Mouse (Mus musculus) stomach, embryonic 16.5 days (tissue): Measurements from ENCODE around the gene Tmem115. TPM values are rescaled to one million over a fixed set of nuclear protein-coding genes. Genes with fewer than 3 reads are reported as not detected.
A peak's percentile ranks its signal among the peaks of the same experiment; 100 is the strongest.

Experiments
- ATAC-seq: fragments of 200-750 bp; cut with Nextera tagmentation; 2 replicates; pipeline ENCODE4 v1.8.0; 2017; ENCODE audit warnings: moderate number of reproducible peaks, moderate TSS enrichment; ENCODE audit not compliant: insufficient read depth, low FRiP score
- H3K27ac ChIP-seq: fragments of 300-500 bp; sonication (generic); 2 replicates; pipeline ENCODE4 v1.5.1; 2014; ENCODE audit warnings: low read length
- H3K27me3 ChIP-seq: fragments of 300-500 bp; sonication (generic); 2 replicates; pipeline ENCODE4 v1.6.1; 2014; ENCODE audit warnings: low read length, control low read depth, mixed read lengths; ENCODE audit not compliant: control insufficient read depth, insufficient read depth
- H3K36me3 ChIP-seq: fragments of 300-500 bp; sonication (generic); 2 replicates; pipeline ENCODE4 v1.6.1; 2014; ENCODE audit warnings: low read length; ENCODE audit not compliant: control insufficient read depth, insufficient read depth
- H3K4me1 ChIP-seq: fragments of 300-500 bp; sonication (generic); 2 replicates; pipeline ENCODE4 v1.6.1; 2014; ENCODE audit warnings: low read length, control low read depth, mixed read lengths; ENCODE audit not compliant: control insufficient read depth, insufficient read depth
- H3K4me2 ChIP-seq: fragments of 300-500 bp; sonication (generic); 2 replicates; pipeline ENCODE4 v1.6.1; 2014; ENCODE audit warnings: low read depth, low read length, mixed read lengths
- H3K4me3 ChIP-seq: fragments of 300-500 bp; sonication (generic); replicated peaks from 2 replicates; pipeline ENCODE4 v1.5.1; 2014; ENCODE audit warnings: mild to moderate bottlenecking, low read length
- H3K9ac ChIP-seq: fragments of 300-500 bp; sonication (generic); 2 replicates; pipeline ENCODE4 v1.6.1; 2014; ENCODE audit warnings: low read length
- H3K9me3 ChIP-seq: fragments of 300-500 bp; sonication (generic); replicated peaks from 2 replicates; pipeline ENCODE4 v1.6.1; 2016; ENCODE audit warnings: low read length, control low read depth; ENCODE audit not compliant: control insufficient read depth
- WGBS: fragments of 180-500 bp; shearing (Covaris S2); extraction: QIAGEN DNeasy Blood & Tissue Kit; methylation state at CpG from one replicate; pipeline ENCODE4 v1.1.7; 2014; 5-methylcytosine and 5-hydroxymethylcytosine counted together
- polyA plus RNA-seq: library from polyadenylated mRNA; unstranded; fragments of >200 nt; fragmentation: Nextera tagmentation; extraction: Ambion mirVana; gene quantifications from 2 replicates; pipeline ENCODE4 v1.2.1, GENCODE M21; 2015

The Tmem115 gene
- polyA plus RNA-seq, 1 experiment from 2014 or later = 40.2 TPM

DNA sequence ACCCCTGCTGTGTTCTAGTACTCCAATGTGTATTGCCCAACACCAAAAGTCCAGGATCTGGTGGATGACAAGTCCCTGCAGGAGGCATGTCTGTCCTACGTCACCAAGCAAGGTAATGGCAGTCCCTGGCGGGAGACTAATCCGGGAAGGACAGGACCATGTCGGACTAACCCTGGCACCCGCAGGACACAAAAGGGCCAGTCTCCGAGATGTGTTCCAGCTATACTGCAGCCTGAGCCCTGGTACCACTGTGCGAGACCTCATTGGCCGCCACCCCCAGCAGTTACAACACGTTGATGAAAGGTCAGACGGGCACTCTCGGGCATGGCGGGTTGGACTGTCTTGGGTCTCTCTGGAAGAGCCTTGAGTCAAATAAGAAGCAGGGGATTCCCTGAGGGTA, 11.0 kb downstream of the Tmem115 start:
- WGBS = 90% methylated on average over 12 of the region's 12 CpGs
- Histone ChIP-seq H3K27ac (no peak overlapping the region), H3K4me2 (no peak overlapping the region), H3K27me3 (no peaks in the 10 kb centered on the region), H3K4me3 (no peak overlapping the region), H3K4me1 (peaks cover 26% of the 10 kb centered on the region), H3K9me3 (no peaks in the 10 kb centered on the region), H3K9ac (no peak overlapping the region), H3K36me3 (0 out of 2 replicates have a peak, but pooled peaks cover 11% of the 10 kb centered on the region)
- ATAC-seq = no peak

DNA sequence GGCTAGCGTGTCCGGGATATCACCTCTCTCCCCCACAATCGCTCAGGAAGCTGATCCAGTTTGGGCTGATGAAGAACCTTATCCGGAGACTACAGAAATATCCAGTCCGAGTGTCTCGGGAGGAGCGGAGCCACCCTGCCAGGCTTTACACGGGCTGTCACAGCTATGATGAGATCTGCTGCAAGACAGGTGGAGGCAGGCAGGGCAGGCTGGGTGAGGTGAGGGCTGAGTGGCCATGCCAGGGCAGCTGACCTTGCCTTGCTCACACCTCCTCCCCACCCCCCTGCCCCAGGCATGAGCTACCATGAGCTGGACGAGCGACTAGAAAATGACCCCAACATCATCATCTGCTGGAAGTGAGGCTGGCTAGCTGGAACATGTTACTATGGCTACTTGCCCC, 11.5 kb downstream of the Tmem115 start:
- H3K9ac ChIP-seq = no peak overlapping the region
- no peak for ATAC-seq
- 88% methylated on average over 10 of the region's 10 CpGs for WGBS
- H3K4me2 ChIP-seq = no peak overlapping the region
- no peaks in the 10 kb centered on the region for H3K27me3 ChIP-seq
- H3K36me3 ChIP-seq = 0 out of 2 replicates have a peak, but pooled peaks cover 11% of the 10 kb centered on the region
- H3K4me3 ChIP-seq = no peak overlapping the region
- no peak overlapping the region for H3K27ac ChIP-seq
- no peaks in the 10 kb centered on the region for H3K9me3 ChIP-seq
- peaks cover 26% of the 10 kb centered on the region for H3K4me1 ChIP-seq

DNA sequence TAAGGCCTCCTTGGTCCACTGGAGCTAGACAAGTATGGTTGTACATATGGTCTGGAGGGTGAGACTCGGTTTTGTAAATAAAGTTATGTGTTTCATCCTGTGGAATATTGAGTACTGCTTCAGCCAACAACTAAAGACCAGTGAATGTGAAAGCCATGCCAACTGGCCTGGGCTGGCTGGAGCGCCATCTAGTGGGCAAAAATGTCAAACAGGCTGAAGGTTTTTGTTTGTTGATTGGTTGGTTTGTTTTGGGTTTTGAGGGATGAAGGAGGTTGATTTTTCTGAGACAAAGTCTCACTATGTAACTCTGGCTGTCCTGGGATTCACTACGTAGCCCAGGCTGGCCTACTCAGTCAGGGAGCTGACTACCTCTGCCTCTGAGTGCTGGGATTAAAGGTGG, 11.9 kb downstream of the Tmem115 start:
- H3K36me3 ChIP-seq = 0 out of 2 replicates have a peak, but pooled peaks cover 11% of the 10 kb centered on the region
- no peaks in the 10 kb centered on the region for H3K27me3 ChIP-seq
- ATAC-seq = no peak
- no peaks in the 10 kb centered on the region for H3K9me3 ChIP-seq
- 9% methylated on average over 3 of the region's 3 CpGs for WGBS
- H3K4me1 ChIP-seq = peaks cover 26% of the 10 kb centered on the region
- no peak overlapping the region for H3K4me2 ChIP-seq
- no peak overlapping the region for H3K4me3 ChIP-seq
- H3K27ac ChIP-seq = no peak overlapping the region
- no peak overlapping the region for H3K9ac ChIP-seq

DNA sequence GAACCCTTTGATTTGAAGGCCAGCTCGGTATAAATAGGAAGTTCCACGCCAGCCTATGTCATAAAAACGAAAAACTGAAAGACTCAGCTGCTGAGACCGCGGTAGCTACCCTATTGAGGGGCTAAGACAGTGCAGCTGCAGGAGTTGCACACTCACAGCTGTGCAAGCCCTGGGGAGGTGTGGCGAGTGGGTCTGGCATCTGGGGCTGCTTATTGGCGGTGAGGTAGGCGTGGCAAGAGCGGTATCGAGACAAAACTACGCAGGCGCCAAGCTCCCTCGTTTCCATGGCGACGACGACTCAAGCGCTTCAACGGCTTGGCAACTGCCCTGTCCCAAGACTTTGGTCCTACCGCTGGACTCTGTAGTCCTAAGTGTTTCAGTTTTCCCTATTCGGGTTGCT, 13.3 kb downstream of the Tmem115 start, which contains the start of gene Zmynd10:
TSS of gene Zmynd10 (plus strand) at position 273 of the 400 bp plus-strand sequence.
- peak; percentile 30; the same call in 1 of the 2 replicates for ATAC-seq
- Histone ChIP-seq H3K4me2 (peak within 1 kb of the TSS; percentile 42), H3K4me3 (peak within 1 kb of the TSS; percentile 16), H3K9ac (peak within 1 kb of the TSS; percentile 44), H3K36me3 (0 out of 2 replicates have a peak, but pooled peaks cover 11% of the 10 kb centered on the region), H3K9me3 (no peaks in the 10 kb centered on the region), H3K27me3 (no peaks in the 10 kb centered on the region), H3K27ac (0 out of 2 replicates have a peak within 1 kb of the TSS, but pooled peaks have one; percentile 23), H3K4me1 (peaks cover 31% of the 10 kb centered on the region)
- 2% methylated on average over 20 of the region's 20 CpGs for WGBS

DNA sequence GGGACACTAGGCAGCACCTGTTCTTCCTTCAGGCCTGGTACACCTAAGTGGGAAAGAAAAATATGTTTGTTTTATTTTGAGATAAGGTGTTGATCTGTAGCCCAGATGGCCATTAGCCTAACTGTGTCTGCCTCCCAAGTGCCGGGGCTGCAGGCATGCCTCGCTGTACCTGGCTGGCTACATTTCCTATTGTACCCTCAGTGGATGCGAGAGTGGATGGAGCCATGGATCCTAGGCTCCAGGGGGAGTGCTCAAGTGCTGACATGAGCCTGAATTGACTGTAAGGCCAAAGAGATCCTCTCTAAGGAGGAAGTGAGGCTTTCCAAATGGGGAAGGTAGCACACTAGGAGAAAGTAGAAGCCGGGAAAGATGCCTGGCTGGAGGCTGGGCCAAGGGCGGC, 14.2 kb downstream of the Tmem115 start:
- H3K9me3 ChIP-seq = no peaks in the 10 kb centered on the region
- ATAC-seq = no peak
- no peak overlapping the region for H3K4me3 ChIP-seq
- WGBS = 77% methylated on average over 5 of the region's 5 CpGs
- 0 out of 2 replicates have a peak, but pooled peaks cover 11% of the 10 kb centered on the region for H3K36me3 ChIP-seq
- peaks cover 36% of the 10 kb centered on the region for H3K4me1 ChIP-seq
- H3K27ac ChIP-seq = no peak overlapping the region
- H3K9ac ChIP-seq = no peak overlapping the region
- no peaks in the 10 kb centered on the region for H3K27me3 ChIP-seq
- no peak overlapping the region for H3K4me2 ChIP-seq

DNA sequence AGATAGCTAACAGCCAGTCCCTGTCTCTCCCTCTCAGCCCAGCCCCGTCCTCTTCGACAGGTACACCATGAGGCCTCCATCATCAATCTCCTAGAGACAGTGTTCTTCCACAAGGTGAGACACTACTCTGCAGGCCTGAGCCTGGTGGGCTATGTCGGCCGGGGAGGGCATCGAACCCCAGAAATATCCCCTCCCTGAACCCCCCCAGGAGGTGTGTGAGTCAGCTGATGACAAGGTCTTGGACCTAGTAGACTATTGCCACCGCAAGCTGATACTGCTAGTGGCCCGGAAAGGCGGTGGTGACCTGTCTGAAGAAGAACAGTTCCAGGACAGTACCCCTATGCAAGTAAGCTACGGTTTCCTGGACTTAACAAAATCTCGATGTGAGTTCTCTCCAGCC, 15.1 kb downstream of the Tmem115 start:
- no peak overlapping the region for H3K4me3 ChIP-seq
- peaks cover 41% of the 10 kb centered on the region for H3K4me1 ChIP-seq
- no peak overlapping the region for H3K9ac ChIP-seq
- WGBS = 87% methylated on average over 10 of the region's 10 CpGs
- no peaks in the 10 kb centered on the region for H3K9me3 ChIP-seq
- no peak overlapping the region for H3K27ac ChIP-seq
- ATAC-seq = no peak
- 0 out of 2 replicates have a peak, but pooled peaks cover 11% of the 10 kb centered on the region for H3K36me3 ChIP-seq
- H3K4me2 ChIP-seq = no peak overlapping the region
- H3K27me3 ChIP-seq = no peaks in the 10 kb centered on the region

DNA sequence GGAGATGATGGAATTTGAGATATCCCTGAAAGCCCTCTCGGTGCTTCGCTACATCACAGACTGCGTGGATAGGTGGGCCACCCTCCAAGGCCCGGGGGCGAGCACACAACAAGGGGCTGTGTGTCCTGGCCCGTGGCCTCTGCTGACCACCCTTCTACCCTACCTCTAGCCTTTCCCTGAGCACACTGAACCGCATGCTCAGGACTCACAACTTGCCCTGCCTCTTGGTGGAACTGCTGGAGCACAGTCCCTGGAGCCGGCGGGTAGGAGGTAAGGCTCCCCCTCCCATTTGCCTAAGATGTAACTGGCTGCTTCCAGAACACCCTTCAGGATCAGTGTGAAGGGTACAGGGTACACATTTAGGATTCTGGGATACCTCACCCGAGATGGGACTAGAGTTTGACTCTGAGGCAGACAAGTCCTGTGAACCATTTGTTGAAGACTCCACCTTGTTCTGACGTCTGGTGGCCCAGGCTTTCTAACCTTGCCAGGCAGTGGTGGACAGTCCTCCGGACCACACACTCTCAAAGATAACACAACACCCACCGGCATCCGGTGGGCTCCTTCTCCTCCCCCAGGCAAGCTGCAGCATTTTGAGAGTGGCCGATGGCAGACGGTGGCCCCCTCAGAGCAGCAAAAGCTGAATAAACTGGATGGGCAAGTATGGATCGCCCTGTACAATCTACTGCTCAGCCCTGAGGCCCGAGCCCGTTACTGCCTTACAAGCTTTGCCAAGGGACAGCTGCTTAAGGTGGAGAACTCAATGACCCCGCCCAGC, 15.7 kb downstream of the Tmem115 start:
- 0 out of 2 replicates have a peak, but pooled peaks cover 4% of the 10 kb centered on the region for H3K36me3 ChIP-seq
- no peak for ATAC-seq
- H3K4me3 ChIP-seq = no peak overlapping the region
- no peaks in the 10 kb centered on the region for H3K27me3 ChIP-seq
- WGBS = 79% methylated on average over 20 of the region's 20 CpGs
- no peak overlapping the region for H3K27ac ChIP-seq
- no peak overlapping the region for H3K4me2 ChIP-seq
- no peaks in the 10 kb centered on the region for H3K9me3 ChIP-seq
- no peak overlapping the region for H3K9ac ChIP-seq
- H3K4me1 ChIP-seq = peaks cover 41% of the 10 kb centered on the region

DNA sequence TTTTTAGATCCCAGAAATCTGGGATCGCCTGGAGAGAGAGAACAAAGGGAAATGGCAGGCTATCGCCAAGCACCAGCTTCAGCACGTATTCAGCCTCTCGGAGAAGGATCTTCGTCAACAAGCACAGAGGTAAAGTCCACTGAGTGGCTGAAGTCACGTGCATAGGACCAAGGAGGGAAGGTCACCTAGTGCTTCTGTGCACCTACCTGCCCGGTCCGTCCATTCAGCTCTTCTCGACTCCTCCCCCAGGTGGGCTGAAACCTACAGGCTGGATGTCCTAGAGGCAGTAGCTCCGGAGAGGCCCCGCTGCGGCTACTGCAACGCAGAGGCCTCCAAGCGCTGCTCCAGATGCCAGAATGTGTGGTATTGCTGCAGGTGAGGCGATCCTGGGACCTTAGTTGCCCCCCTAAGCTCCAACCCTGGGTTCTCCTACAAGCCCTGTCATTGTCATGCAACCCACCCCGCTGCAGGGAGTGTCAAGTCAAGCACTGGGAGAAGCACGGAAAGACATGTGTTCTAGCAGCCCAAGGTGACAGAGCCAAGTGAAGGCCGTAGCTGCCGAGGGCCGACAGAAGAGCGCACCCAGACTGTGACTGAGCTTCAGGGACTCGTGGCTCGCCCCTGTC, 16.9 kb downstream of the Tmem115 start:
- Histone ChIP-seq H3K4me1 (peaks cover 41% of the 10 kb centered on the region), H3K36me3 (no peaks in the 10 kb centered on the region), H3K27ac (peak overlapping the region; percentile 25; the same call in 1 of the 2 replicates), H3K4me2 (peak overlapping the region; percentile 96), H3K4me3 (peak overlapping the region; percentile 49), H3K9ac (peak overlapping the region; percentile 71), H3K9me3 (no peaks in the 10 kb centered on the region), H3K27me3 (no peaks in the 10 kb centered on the region)
- WGBS = 40% methylated on average over 23 of the region's 23 CpGs
- no peak for ATAC-seq
